Mouse (Mus musculus): Measurements from ENCODE around the gene Igf2r. TPM values are rescaled to one million over a fixed set of nuclear protein-coding genes. Genes with fewer than 3 reads are reported as not detected.

Gene Igf2r
- 34.5 TPM for polyA plus RNA-seq (2017; shearing (Covaris generic))

DNA sequence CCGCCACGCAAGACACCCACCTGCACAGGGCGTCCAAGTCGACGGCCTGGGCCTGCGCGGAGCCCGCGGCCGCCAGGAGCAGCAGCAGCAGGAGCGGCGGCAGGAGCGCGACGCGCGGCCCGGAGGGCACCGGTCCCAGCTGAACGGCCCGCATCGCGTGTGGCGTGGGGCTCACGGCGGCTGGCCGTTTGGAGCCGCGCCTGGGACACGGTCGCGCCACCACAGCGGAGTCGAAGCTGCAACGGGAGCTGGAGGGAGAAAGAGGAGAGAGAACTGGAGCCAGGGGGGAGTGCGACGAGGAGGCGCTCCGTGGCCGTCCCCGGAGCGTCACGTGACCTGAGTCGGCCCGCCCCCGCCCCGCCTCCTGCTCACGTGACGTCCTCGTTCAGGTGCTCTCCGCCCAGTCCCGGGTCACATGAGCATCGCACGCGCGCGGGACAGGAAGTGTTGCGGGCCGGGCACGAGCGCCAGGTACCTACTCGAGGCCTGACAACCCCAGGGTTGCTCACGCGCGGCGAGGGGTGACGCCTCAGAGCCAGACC is at the start of gene Igf2r:
Igf2r (minus strand) TSS at position 285 of the 542 bp plus-strand sequence.

DNA sequence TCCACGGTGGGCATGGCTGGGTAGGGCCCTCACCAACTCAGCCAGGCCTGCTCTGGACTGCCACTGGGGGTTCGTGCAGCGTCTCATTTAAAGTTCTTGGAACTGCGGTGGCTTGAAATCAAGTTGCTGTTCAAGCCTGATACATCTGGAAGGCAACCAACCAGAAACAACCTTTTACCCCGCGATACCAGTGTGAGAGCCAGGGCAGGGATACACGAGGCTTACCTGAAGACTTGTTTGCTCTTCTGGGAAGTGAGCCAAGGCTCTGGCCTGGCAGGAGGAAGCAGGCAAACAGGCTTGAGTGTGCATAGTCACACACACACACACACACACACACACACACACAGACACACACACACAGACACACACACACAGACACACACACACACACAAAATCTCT is 93.8 kb downstream of the Igf2r start, which contains the start of gene Slc22a1:
Slc22a1 (minus strand) TSS at position 184 of the 400 bp plus-strand sequence.

Other genes with a start within 250 kb of the Igf2r start
- gene Slc22a2, start 185.5 kb downstream of the Igf2r start, polyA plus RNA-seq (2017; shearing (Covaris generic)) = 5.0 TPM
- gene Slc22a1, start 93.8 kb downstream of the Igf2r start, polyA plus RNA-seq (2017; shearing (Covaris generic)) = not detected
- gene Mas1, start 98.5 kb upstream of the Igf2r start, polyA plus RNA-seq (2017; shearing (Covaris generic)) = not detected
- gene Mrgprh, start 106.4 kb upstream of the Igf2r start, polyA plus RNA-seq (2017; shearing (Covaris generic)) = not detected
- gene Pnldc1, start 140.6 kb upstream of the Igf2r start, polyA plus RNA-seq (2017; shearing (Covaris generic)) = 0.41 TPM
- gene Tcp1, start 146.0 kb upstream of the Igf2r start, polyA plus RNA-seq (2017; shearing (Covaris generic)) = 255 TPM
- gene Mrpl18, start 146.7 kb upstream of the Igf2r start, polyA plus RNA-seq (2017; shearing (Covaris generic)) = 164 TPM
- gene Acat3, start 170.9 kb upstream of the Igf2r start, polyA plus RNA-seq (2017; shearing (Covaris generic)) = 1.4 TPM
- gene Acat2, start 191.1 kb upstream of the Igf2r start, polyA plus RNA-seq (2017; shearing (Covaris generic)) = 47.0 TPM
- gene Wtap, start 224.5 kb upstream of the Igf2r start, polyA plus RNA-seq (2017; shearing (Covaris generic)) = 17.3 TPM
- 132 TPM for gene Sod2, start 237.2 kb upstream of the Igf2r start, polyA plus RNA-seq (2017; shearing (Covaris generic))

Data from CD4-positive, CD25-positive, alpha-beta regulatory T cell, adult 9 weeks (primary cell).